Mouse (Mus musculus) forebrain, embryonic 13.5 days (tissue): ENCODE results near the gene Nek7. TPM values are rescaled to one million over a fixed set of nuclear protein-coding genes. Genes with fewer than 3 reads are reported as not detected.

Experiments
- ATAC-seq: fragments of 200-750 bp; cut with Nextera tagmentation; 2 replicates; pipeline ENCODE4 v1.8.0; 2017
- H3K27ac ChIP-seq: fragments of 300-500 bp; sonication (generic); 2 replicates; pipeline ENCODE4 v1.5.1; 2015; ENCODE audit warnings: inconsistent platforms, mild to moderate bottlenecking, moderate library complexity
- H3K27me3 ChIP-seq: fragments of 300-500 bp; sonication (generic); 2 replicates; pipeline ENCODE4 v1.6.1; 2015; ENCODE audit warnings: mild to moderate bottlenecking, inconsistent platforms
- H3K36me3 ChIP-seq: fragments of 300-500 bp; sonication (generic); 2 replicates; pipeline ENCODE4 v1.6.1; 2015; ENCODE audit warnings: mild to moderate bottlenecking, inconsistent platforms; ENCODE audit not compliant: poor library complexity, severe bottlenecking
- H3K4me1 ChIP-seq: fragments of 300-500 bp; sonication (generic); 2 replicates; pipeline ENCODE4 v1.6.1; 2015; ENCODE audit warnings: inconsistent platforms
- H3K4me2 ChIP-seq: fragments of 300-500 bp; sonication (generic); 2 replicates; pipeline ENCODE4 v1.6.1; 2015; ENCODE audit warnings: inconsistent platforms, mild to moderate bottlenecking, moderate library complexity
- H3K4me3 ChIP-seq: fragments of 300-500 bp; sonication (generic); 2 replicates; pipeline ENCODE4 v1.5.1; 2015; ENCODE audit warnings: mild to moderate bottlenecking, inconsistent platforms
- H3K9ac ChIP-seq: fragments of 300-500 bp; sonication (generic); 2 replicates; pipeline ENCODE4 v1.6.1; 2015; ENCODE audit warnings: mild to moderate bottlenecking, inconsistent platforms
- H3K9me3 ChIP-seq: fragments of 300-500 bp; sonication (generic); replicated peaks from 2 replicates; pipeline ENCODE4 v1.6.1; 2016; ENCODE audit warnings: inconsistent platforms
- WGBS: fragments of 180-500 bp; shearing (Covaris S2); methylation state at CpG from one replicate; pipeline ENCODE4 v1.1.7; 2015; 5-methylcytosine and 5-hydroxymethylcytosine counted together
- polyA plus RNA-seq: library from polyadenylated mRNA; unstranded; fragments of >200 nt; fragmentation: Nextera tagmentation; extraction: Ambion mirVana; gene quantifications from 2 replicates; pipeline ENCODE4 v1.2.1, GENCODE M21; 2015

Gene Nek7
- polyA plus RNA-seq = 19.8 and 20.6 TPM in 2 replicates

GRCm38 (mm10) chr1:138619996-138620461, at the start of gene Nek7:
Gene Nek7, minus strand, starts transcription at chr1:138620141.
- H3K4me2 ChIP-seq = peak within 1 kb of the TSS; percentile 80
- ATAC-seq = peak; percentile 11; the same call in 1 of the 2 replicates
- no peaks in the 10 kb centered on the region for H3K27me3 ChIP-seq
- no peaks in the 10 kb centered on the region for H3K36me3 ChIP-seq
- H3K9me3 ChIP-seq = no peaks in the 10 kb centered on the region
- H3K4me3 ChIP-seq = peak within 1 kb of the TSS; percentile 77
- H3K27ac ChIP-seq = peak within 1 kb of the TSS; percentile 91
- H3K9ac ChIP-seq = peak within 1 kb of the TSS; percentile 73
- peaks cover 26% of the 10 kb centered on the region for H3K4me1 ChIP-seq
- 1% methylated on average over 11 of the region's 11 CpGs for WGBS

GRCm38 (mm10) chr1:138662342-138662741, 42.4 kb upstream of the Nek7 start:
- Histone ChIP-seq H3K9ac (no peak overlapping the region), H3K4me1 (no peaks in the 10 kb centered on the region), H3K9me3 (no peaks in the 10 kb centered on the region), H3K36me3 (no peaks in the 10 kb centered on the region), H3K4me2 (no peak overlapping the region), H3K27ac (no peak overlapping the region), H3K4me3 (no peak overlapping the region), H3K27me3 (no peaks in the 10 kb centered on the region)
- WGBS = 85% methylated on average over 2 of the region's 2 CpGs
- ATAC-seq = no peak

- Histone ChIP-seq H3K9ac (no peak overlapping the region), H3K4me2 (no peak overlapping the region), H3K4me1 (no peaks in the 10 kb centered on the region), H3K27ac (no peak overlapping the region), H3K9me3 (no peaks in the 10 kb centered on the region), H3K27me3 (no peaks in the 10 kb centered on the region), H3K36me3 (no peaks in the 10 kb centered on the region), H3K4me3 (no peak overlapping the region)
- ATAC-seq = no peak
These were observed 34.3 kb upstream of the Nek7 start for GRCm38 (mm10) chr1:138654212-138654611.

GRCm38 (mm10) chr1:138644991-138645390, 25.1 kb upstream of the Nek7 start:
- H3K9me3 ChIP-seq = no peaks in the 10 kb centered on the region
- no peak overlapping the region for H3K9ac ChIP-seq
- H3K4me3 ChIP-seq = no peak overlapping the region
- no peak overlapping the region for H3K27ac ChIP-seq
- no peak overlapping the region for H3K4me2 ChIP-seq
- no peaks in the 10 kb centered on the region for H3K27me3 ChIP-seq
- H3K36me3 ChIP-seq = no peaks in the 10 kb centered on the region
- ATAC-seq = no peak
- WGBS = 67% methylated on average over 3 of the region's 3 CpGs
- no peaks in the 10 kb centered on the region for H3K4me1 ChIP-seq

- WGBS = 94% methylated on average over 3 of the region's 3 CpGs
- ATAC-seq = no peak
These were observed 23.4 kb upstream of the Nek7 start for GRCm38 (mm10) chr1:138643306-138643830.

GRCm38 (mm10) chr1:138640934-138641461, 21.1 kb upstream of the Nek7 start:
- H3K9me3 ChIP-seq = no peaks in the 10 kb centered on the region
- no peaks in the 10 kb centered on the region for H3K27me3 ChIP-seq
- no peaks in the 10 kb centered on the region for H3K36me3 ChIP-seq
- H3K4me3 ChIP-seq = no peak overlapping the region
- no peaks in the 10 kb centered on the region for H3K4me1 ChIP-seq
- H3K9ac ChIP-seq = no peak overlapping the region
- no peak for ATAC-seq
- no peak overlapping the region for H3K4me2 ChIP-seq
- H3K27ac ChIP-seq = no peak overlapping the region
- WGBS = 77% methylated on average over 4 of the region's 4 CpGs

More at GRCm38 (mm10) chr1:138643306-138643830, 23.4 kb upstream of the Nek7 start:
- Histone ChIP-seq H3K27ac (no peak overlapping the region), H3K9me3 (no peaks in the 10 kb centered on the region), H3K4me1 (no peaks in the 10 kb centered on the region), H3K27me3 (no peaks in the 10 kb centered on the region), H3K4me2 (no peak overlapping the region), H3K9ac (no peak overlapping the region), H3K36me3 (no peaks in the 10 kb centered on the region), H3K4me3 (no peak overlapping the region)

GRCm38 (mm10) chr1:138637850-138638249, 17.9 kb upstream of the Nek7 start:
- H3K27me3 ChIP-seq = no peaks in the 10 kb centered on the region
- no peaks in the 10 kb centered on the region for H3K4me1 ChIP-seq
- H3K36me3 ChIP-seq = no peaks in the 10 kb centered on the region
- no peak overlapping the region for H3K4me2 ChIP-seq
- no peak for ATAC-seq
- H3K9me3 ChIP-seq = no peaks in the 10 kb centered on the region
- H3K4me3 ChIP-seq = no peak overlapping the region
- H3K27ac ChIP-seq = no peak overlapping the region
- H3K9ac ChIP-seq = no peak overlapping the region

GRCm38 (mm10) chr1:138634561-138634960, 14.6 kb upstream of the Nek7 start:
- Histone ChIP-seq H3K9ac (no peak overlapping the region), H3K4me1 (no peaks in the 10 kb centered on the region), H3K4me2 (no peak overlapping the region), H3K27ac (no peak overlapping the region), H3K36me3 (no peaks in the 10 kb centered on the region), H3K9me3 (no peaks in the 10 kb centered on the region), H3K4me3 (no peak overlapping the region), H3K27me3 (no peaks in the 10 kb centered on the region)
- 92% methylated on average over 1 of the region's 1 CpGs for WGBS
- ATAC-seq = no peak

- no peak for ATAC-seq
- Histone ChIP-seq H3K4me3 (no peak overlapping the region), H3K36me3 (no peaks in the 10 kb centered on the region), H3K4me1 (no peaks in the 10 kb centered on the region), H3K9me3 (no peaks in the 10 kb centered on the region), H3K4me2 (no peak overlapping the region), H3K27me3 (no peaks in the 10 kb centered on the region), H3K9ac (no peak overlapping the region), H3K27ac (no peak overlapping the region)
- WGBS = 97% methylated on average over 4 of the region's 4 CpGs
These were observed 9.0 kb upstream of the Nek7 start for GRCm38 (mm10) chr1:138628919-138629318.

GRCm38 (mm10) chr1:138628486-138628885, 8.5 kb upstream of the Nek7 start:
- Histone ChIP-seq H3K9ac (no peak overlapping the region), H3K4me3 (no peak overlapping the region), H3K27ac (no peak overlapping the region), H3K9me3 (no peaks in the 10 kb centered on the region), H3K4me1 (no peaks in the 10 kb centered on the region), H3K4me2 (no peak overlapping the region), H3K27me3 (no peaks in the 10 kb centered on the region), H3K36me3 (no peaks in the 10 kb centered on the region)
- no peak for ATAC-seq
- WGBS = 89% methylated on average over 3 of the region's 3 CpGs

- Histone ChIP-seq H3K4me3 (no peak overlapping the region), H3K27ac (no peak overlapping the region), H3K4me1 (no peaks in the 10 kb centered on the region), H3K9ac (no peak overlapping the region), H3K4me2 (no peak overlapping the region), H3K9me3 (no peaks in the 10 kb centered on the region), H3K27me3 (no peaks in the 10 kb centered on the region), H3K36me3 (no peaks in the 10 kb centered on the region)
- no peak for ATAC-seq
- WGBS = 80% methylated on average over 3 of the region's 3 CpGs
These were observed 7.9 kb upstream of the Nek7 start for GRCm38 (mm10) chr1:138627804-138628203.

- ATAC-seq = no peak
These were observed 6.3 kb upstream of the Nek7 start for GRCm38 (mm10) chr1:138626288-138626687.

GRCm38 (mm10) chr1:138623870-138624269, 3.9 kb upstream of the Nek7 start:
- WGBS = 30% methylated on average over 1 of the region's 1 CpGs
- Histone ChIP-seq H3K4me2 (no peak overlapping the region), H3K36me3 (no peaks in the 10 kb centered on the region), H3K27ac (no peak overlapping the region), H3K27me3 (no peaks in the 10 kb centered on the region), H3K4me3 (no peak overlapping the region), H3K4me1 (peaks cover 9% of the 10 kb centered on the region; the same call in 1 of the 2 replicates), H3K9ac (no peak overlapping the region), H3K9me3 (no peaks in the 10 kb centered on the region)
- no peak for ATAC-seq

More at GRCm38 (mm10) chr1:138626288-138626687, 6.3 kb upstream of the Nek7 start:
- H3K4me1 ChIP-seq = no peaks in the 10 kb centered on the region
- H3K9ac ChIP-seq = no peak overlapping the region
- no peak overlapping the region for H3K4me3 ChIP-seq
- WGBS = 88% methylated on average over 3 of the region's 3 CpGs
- H3K27ac ChIP-seq = no peak overlapping the region
- no peaks in the 10 kb centered on the region for H3K36me3 ChIP-seq
- no peak overlapping the region for H3K4me2 ChIP-seq
- no peaks in the 10 kb centered on the region for H3K9me3 ChIP-seq
- H3K27me3 ChIP-seq = no peaks in the 10 kb centered on the region
